Comparison of ENCODE assay signal across 8 mouse cellular contexts in the genomic region with DNA sequence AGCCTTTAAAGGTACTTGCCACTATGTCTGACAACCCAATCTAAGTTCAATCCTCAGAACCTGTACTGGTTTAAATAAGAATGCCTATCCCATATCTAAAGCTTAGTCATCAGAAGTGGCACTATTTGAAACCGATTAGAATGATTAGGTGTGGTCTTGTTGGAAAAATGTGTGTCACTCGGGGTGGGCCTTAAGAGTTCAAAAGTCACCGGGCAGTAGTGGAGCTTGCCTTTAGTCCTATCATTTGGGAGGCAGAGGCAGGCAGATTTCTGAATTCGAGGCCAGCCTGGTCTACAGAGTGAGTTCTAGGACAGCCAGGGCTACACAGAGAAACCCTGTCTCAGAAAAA. TPM values are rescaled to one million over a fixed set of nuclear protein-coding genes. Genes with fewer than 3 reads are reported as not detected.
A peak's percentile ranks its signal among the peaks of the same experiment; 100 is the strongest.
DNase-seq lines count a peak whose midpoint lies in the region; ATAC-seq and TF ChIP-seq lines count a peak whose summit lies in the region.

No protein-coding gene starts in this region.

- H3K4me3 ChIP-seq in erythroblast, embryonic 14.5 days (replicated peaks) = peak overlapping the region; percentile 90
- peak overlapping the region; percentile 82 for H3K4me3 ChIP-seq in C2C12 (ENCODE audit: insufficient read depth, poor library complexity, severe bottlenecking)
- peak overlapping the region; percentile 91 for H3K4me3 ChIP-seq in forebrain, embryonic 14.5 days (ENCODE audit: low read depth, low read length)
- H3K4me3 ChIP-seq in liver, embryonic 14.5 days (ENCODE audit: insufficient read depth in 1 of 2, low read depth in 2 of 2, low read length in 2 of 2) = peak overlapping the region in 1 of 2 experiments; percentile 86; a peak in 2 of 4 replicates

- H3K36me3 ChIP-seq in erythroblast, embryonic 14.5 days (ENCODE audit: control insufficient read depth) = no peaks in the 10 kb centered on the region; the same call in 1 of the 2 replicates
- no peaks in the 10 kb centered on the region for H3K36me3 ChIP-seq in C2C12 (ENCODE audit: control insufficient read depth, insufficient read depth)
- no peaks in the 10 kb centered on the region for H3K36me3 ChIP-seq in forebrain, embryonic 14.5 days (ENCODE audit: control insufficient read depth, insufficient read depth, low read length)
- H3K36me3 ChIP-seq in liver, embryonic 14.5 days (replicated peaks; ENCODE audit: control insufficient read depth, insufficient read depth, low read depth) = no peaks in the 10 kb centered on the region

- no peak overlapping the region for H3K27ac ChIP-seq in forebrain, embryonic 14.5 days (ENCODE audit: low read depth, low read length)
- peak overlapping the region; percentile 35 for H3K27ac ChIP-seq in liver, embryonic 14.5 days

- WGBS in forebrain, embryonic 14.5 days = 98% methylated on average over 4 of the region's 4 CpGs
- 75% methylated on average over 4 of the region's 4 CpGs for WGBS in liver, embryonic 14.5 days (ENCODE audit: insufficient replicate concordance)

- TF ChIP-seq CTCF in C2C12 (IDR thresholded peaks at IDR 0.05; ENCODE audit: control insufficient read depth, insufficient read depth, insufficient read length) = no peak
- TF ChIP-seq CTCF in liver, embryonic 14.5 days (IDR thresholded peaks at IDR 0.05; ENCODE audit: low read depth) = no peak

- H3ac ChIP-seq in C2C12 (ENCODE audit: control insufficient read depth, insufficient read length, low read depth) = no peak overlapping the region

- H3K4me1 ChIP-seq in erythroblast, embryonic 14.5 days (ENCODE audit: control insufficient read depth) = peaks cover 45% of the 10 kb centered on the region
- H3K4me1 ChIP-seq in forebrain, embryonic 14.5 days (ENCODE audit: control insufficient read depth, insufficient read depth, low read length) = peaks cover 16% of the 10 kb centered on the region
- H3K4me1 ChIP-seq in liver, embryonic 14.5 days (replicated peaks; ENCODE audit: control insufficient read depth in 2 of 2, insufficient read depth in 2 of 2, low read length in 1 of 2) = peaks cover 18 to 25% of the 10 kb centered on the region in 2 experiments

- ATAC-seq in erythroblast, adult 5-6 weeks (replicated peaks; ENCODE audit: low FRiP score, poor library complexity, severe bottlenecking) = no peak
- no peak for ATAC-seq in forebrain, embryonic 14.5 days
- ATAC-seq in liver, embryonic 14.5 days (ENCODE audit: insufficient read depth) = no peak

- H3K79me3 ChIP-seq in C2C12 (ENCODE audit: low read depth) = peaks cover 36% of the 10 kb centered on the region

- H3K9me3 ChIP-seq in erythroblast, embryonic 14.5 days (ENCODE audit: control insufficient read depth, low read length) = no peaks in the 10 kb centered on the region
- no peaks in the 10 kb centered on the region for H3K9me3 ChIP-seq in forebrain, embryonic 14.5 days (replicated peaks; ENCODE audit: control insufficient read depth, low read length)
- no peaks in the 10 kb centered on the region for H3K9me3 ChIP-seq in liver, embryonic 14.5 days (ENCODE audit: control insufficient read depth, low read length)

- H3K4me2 ChIP-seq in forebrain, embryonic 14.5 days (ENCODE audit: low read length) = peak overlapping the region; percentile 56
- peak overlapping the region; percentile 71 for H3K4me2 ChIP-seq in liver, embryonic 14.5 days (ENCODE audit: low read depth)

- no peak overlapping the region for H3K9ac ChIP-seq in forebrain, embryonic 14.5 days (ENCODE audit: low read length)
- H3K9ac ChIP-seq in liver, embryonic 14.5 days (replicated peaks) = peak overlapping the region; percentile 56

- peaks cover 42% of the 10 kb centered on the region for H3K79me2 ChIP-seq in C2C12 (ENCODE audit: control insufficient read depth, insufficient read depth)

- no peak for TF ChIP-seq EP300 in liver, embryonic 14.5 days (IDR thresholded peaks at IDR 0.05; ENCODE audit: low read depth)

- H3K27me3 ChIP-seq in erythroblast, embryonic 14.5 days (ENCODE audit: control insufficient read depth) = peaks cover 2% of the 10 kb centered on the region; the same call in 1 of the 2 replicates
- H3K27me3 ChIP-seq in C2C12 (ENCODE audit: control insufficient read depth, insufficient read depth, insufficient read length) = peaks cover 3% of the 10 kb centered on the region
- H3K27me3 ChIP-seq in forebrain, embryonic 14.5 days (replicated peaks; ENCODE audit: control insufficient read depth, insufficient read depth, low read length) = no peaks in the 10 kb centered on the region
- no peaks in the 10 kb centered on the region for H3K27me3 ChIP-seq in liver, embryonic 14.5 days (ENCODE audit: control insufficient read depth, insufficient read depth, low read length)

- DNase-seq in forebrain, embryonic 14.5 days (ENCODE audit: low spot score) = no peak
- no peak for DNase-seq in liver, embryonic 14.5 days (ENCODE audit: low read depth in 3 of 3, low spot score in 3 of 3)
- DNase-seq in urinary bladder, postnatal 25 days (ENCODE audit: low spot score) = no peak
- DNase-seq in right cerebral cortex, postnatal 14 days = no peak
- DNase-seq in cerebellum, postnatal 36 days = no peak

TF ChIP-seq in C2C12, 6 proteins besides CTCF, POLR2A, EP300 and RAD21:
- TF ChIP-seq MYOG (IDR thresholded peaks at IDR 0.05; ENCODE audit: control insufficient read depth, extremely low read depth, insufficient read length) = no peak
TF ChIP-seq in C2C12: peak in this region for 0.

RNA-seq across cellular contexts. Expression of a gene that starts 0.7 kb away (rescaled TPM):
- polyA plus RNA-seq in erythroblast, embryonic 14.5 days (2012) = 4.8 and 9.6 TPM in 2 replicates
- total RNA-seq in erythroblast, adult 5-6 weeks (2015; ENCODE audit: low replicate concordance) = 44.0 and 65.6 TPM in 2 replicates
- 12.7 and 28.3 TPM in 2 replicates for total RNA-seq in erythroblast, adult 5-6 weeks (2017; ENCODE audit: low replicate concordance)
- 65.0 TPM for polyA plus RNA-seq in C2C12 (2012; fragmentation: generic; extraction: Trizol)
- polyA plus RNA-seq in forebrain, embryonic 14.5 days (2014; fragmentation: Nextera tagmentation; extraction: Ambion mirVana) = 46.1 and 48.6 TPM in 2 replicates
- polyA plus RNA-seq in liver, embryonic 14.5 days (2012; rRNA removed) = 47.5 and 52.3 TPM in 2 replicates
- polyA plus RNA-seq in liver, embryonic 14.5 days (2014; fragmentation: Nextera tagmentation; extraction: Ambion mirVana) = 18.2 and 19.2 TPM in 2 replicates
